Mouse (Mus musculus): ENCODE measurements around the gene Rala.
A peak's percentile ranks its signal among the peaks of the same experiment; 100 is the strongest.

The Rala gene

DNA sequence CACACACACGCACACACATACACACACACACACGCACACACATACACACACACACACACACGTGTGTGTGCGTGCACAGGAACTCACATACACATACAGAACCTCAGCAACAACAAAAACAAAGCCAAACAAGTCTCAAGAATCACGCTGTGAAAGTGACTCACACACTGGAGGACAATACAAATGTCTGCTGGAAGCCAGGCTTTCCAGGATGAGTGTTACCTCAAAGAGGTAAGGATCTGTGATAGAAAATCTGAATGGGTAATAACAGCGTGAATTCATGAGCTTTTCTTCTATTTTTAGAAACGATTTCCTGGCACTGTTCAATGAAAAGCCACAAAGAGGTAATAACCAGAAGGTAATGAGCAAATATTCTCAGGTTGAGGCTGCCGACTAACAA, 59.8 kb downstream of the Rala start:
- no peak for DNase-seq (ENCODE audit: low read depth, low spot score)

DNA sequence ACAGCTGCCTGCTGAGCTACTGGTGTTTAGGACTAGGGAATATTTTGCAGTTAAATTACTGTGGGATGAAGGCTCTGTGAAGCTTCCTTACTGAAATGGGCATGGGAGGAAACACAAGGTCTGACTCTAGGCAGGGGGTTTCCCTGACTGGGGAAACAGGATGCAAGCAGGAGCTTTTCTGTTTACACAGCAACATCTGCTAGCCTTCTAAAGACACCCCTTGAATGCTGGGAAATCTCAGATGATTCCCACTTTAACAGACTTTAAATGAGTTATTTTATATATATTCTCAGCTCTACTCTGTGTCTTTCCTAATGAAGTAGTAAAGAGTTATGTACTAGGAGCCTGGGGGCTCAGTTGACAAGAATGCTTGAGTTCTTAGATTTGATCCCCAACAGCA, 65.0 kb downstream of the Rala start:
- DNase-seq (ENCODE audit: low read depth, low spot score), result no peak

DNA sequence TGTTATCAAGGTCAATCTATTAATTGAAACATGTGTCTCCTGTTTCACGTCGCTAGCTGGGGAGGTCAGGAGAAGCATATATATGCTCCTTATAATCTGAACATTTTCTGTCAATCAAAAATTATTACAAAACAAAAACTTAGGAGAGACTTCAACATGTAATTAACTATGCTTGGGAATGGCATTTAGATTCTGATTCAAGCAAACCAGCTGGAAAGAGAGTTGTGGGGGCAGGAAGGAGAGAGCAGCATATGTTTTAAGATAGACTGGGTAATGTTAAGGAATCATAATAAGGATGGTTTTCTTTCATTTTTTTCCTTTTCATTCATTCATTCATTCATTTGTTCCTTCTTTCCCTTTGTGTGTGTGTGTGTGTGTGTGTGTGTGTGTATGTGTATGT, 77.3 kb downstream of the Rala start:
- DNase-seq (ENCODE audit: low read depth, low spot score), result no peak

DNA sequence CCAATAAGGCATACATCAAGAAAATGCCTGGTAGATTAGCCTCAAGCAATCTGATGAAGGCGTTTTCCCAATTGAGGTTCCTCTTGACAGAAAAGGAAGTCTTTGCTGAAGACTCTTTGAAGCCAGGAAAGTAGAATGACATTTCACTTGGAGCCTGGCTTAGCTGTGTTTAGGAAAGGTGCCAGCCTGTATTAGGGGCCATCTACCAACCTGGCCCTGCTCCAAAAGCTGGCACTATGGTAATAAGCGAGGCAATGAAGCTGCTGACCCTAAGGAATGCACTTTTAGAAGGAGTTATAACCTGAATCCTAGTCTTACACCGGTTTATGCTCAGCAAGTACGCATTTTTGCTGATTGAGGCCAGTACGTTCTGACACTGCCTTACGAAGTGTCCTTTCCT, 83.5 kb downstream of the Rala start:
- no peak for DNase-seq (ENCODE audit: low read depth, low spot score)

DNA sequence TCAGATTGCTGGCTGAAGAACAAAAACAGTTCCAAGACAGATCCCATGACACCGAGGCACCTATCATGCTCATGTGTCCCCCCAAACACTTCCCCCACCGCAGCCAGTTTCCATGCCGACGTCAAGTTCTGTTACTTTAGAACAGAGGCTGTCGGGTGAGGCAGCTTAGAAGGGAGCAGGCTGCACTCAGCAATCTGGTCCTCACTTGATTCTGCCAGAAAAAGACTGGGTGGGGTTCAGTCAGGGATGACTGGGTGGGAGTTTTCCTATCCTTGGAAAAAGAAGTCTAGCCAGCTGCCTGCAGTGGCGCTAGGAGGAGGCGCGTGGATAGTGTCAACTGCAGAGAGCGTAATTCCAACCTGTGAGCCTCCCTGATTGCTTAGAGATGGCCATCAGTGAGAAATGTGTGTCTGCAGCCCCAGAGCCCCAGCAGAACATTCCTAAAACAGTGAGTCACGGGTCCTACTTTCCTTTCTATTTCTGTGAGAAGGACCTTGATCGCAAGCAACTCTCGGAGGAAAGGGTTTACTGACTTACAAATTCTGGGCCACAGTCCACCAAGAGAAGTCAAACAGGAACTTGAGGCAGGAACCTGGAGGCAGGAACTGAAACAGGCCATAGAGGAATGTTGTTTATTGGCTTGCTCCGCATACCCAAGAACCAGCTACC, 84.5 kb downstream of the Rala start:
- DNase-seq (ENCODE audit: low read depth, low spot score), result peak; percentile 18

DNA sequence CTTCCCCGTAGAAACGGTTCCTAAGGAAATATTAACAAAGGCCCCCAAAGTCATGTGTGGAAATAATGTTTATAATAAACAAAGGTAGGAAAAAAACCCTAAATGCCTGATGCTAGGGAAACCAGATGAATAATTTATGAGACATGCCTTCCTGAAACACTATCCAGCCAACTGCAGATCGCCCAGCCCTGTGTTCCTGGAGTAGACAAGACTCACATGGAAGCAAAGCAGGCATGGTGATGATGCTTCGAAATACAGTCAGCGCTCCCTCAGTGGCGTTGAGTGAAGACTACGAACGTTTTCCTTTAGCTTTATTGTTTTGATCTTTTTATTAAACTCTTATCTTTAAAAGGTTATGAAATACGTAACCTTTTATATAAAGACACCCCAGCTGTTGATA, 87.0 kb downstream of the Rala start:
- no peak for DNase-seq (ENCODE audit: low read depth, low spot score)

DNA sequence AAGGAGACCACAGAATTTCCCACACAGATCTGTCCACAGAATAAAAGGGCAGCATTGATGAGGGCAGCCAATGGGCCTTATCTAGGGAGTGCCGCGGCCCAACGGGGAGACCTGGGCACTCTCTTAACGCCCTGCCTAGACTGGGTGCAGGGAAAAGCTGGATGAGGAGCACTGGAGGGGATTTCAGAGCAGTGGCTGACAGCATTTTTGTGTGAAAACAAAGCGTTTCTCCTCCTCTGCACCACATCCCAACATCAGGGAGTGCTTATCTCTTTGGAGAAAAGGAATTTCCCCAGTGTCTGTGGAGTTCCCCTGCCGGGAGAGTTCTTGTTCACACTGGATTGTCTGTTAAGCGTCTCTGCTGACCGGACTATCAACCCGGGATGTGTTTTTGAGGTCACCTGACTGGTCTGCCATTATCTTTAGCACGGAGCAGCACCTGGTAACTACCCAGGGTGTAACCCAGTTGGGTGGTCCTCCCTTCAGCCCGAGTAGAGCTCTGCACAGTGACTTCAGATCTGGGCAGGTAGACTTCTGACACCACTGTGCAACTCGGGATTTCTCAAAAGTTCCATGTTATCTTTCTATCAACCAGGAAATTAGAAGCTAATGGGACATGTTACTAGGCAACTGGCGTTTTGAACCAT, 88.4 kb downstream of the Rala start:
- DNase-seq (ENCODE audit: low read depth, low spot score), result no peak

DNA sequence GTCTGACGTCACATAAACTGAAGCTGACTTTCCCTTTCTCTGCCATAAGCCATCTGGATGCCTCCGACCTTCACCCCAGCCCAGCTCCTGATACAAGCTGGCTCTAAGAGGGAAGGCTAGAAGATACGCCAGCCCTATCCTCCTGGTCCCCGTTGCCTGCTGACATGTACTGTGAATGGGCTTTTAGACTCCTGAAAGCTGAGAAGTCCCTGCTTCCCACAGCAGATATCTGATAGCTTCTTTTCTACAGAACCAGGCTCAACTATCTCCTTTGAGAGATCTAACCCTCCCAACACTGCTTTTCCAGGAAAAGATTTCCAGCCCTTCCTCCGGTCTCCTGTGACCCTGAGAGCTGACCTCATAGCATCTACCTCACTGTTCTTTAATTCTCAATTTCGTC, 89.3 kb downstream of the Rala start:
- DNase-seq (ENCODE audit: low read depth, low spot score), result peak; percentile 39

DNA sequence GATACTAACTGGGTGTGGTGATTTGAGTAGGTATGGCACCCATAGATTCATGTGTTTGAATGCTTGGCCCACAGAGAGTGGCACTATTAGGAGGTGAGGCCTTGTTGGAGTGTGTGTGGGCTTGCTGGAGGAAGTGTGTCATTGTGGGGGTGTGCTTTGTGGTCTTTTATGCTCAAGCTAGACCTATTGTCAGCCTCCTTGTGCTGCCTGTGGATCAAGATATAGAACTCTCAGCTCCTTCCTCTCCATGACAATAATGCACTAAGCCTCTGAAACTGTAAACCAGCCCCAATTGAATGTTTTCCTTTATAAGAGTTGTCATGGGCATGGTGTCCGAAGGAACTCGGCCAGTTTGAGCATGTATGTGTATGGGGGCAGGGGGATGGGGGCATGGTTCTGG, 100.7 kb downstream of the Rala start:
- DNase-seq (ENCODE audit: low read depth, low spot score), result no peak

DNA sequence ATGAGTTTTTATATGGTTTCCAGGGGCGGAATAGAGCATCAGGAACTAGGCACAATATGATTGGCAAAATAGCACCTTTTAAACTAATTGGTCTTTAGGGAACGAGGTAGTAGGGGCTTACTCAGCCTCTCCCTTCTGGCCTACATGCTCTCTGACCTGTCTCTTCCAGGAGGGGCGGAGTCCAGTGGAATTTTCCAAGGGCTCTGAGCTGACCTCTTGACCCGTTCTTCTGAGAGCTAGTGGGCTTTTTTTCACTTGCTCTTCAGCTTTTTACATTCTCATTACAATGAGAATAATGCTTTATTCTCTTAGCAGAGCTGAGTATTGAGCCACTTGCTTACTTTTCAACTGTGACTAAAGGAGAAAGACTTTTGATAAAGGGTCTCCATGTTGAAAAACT, 101.3 kb downstream of the Rala start:
- DNase-seq (ENCODE audit: low read depth, low spot score), result no peak

DNA sequence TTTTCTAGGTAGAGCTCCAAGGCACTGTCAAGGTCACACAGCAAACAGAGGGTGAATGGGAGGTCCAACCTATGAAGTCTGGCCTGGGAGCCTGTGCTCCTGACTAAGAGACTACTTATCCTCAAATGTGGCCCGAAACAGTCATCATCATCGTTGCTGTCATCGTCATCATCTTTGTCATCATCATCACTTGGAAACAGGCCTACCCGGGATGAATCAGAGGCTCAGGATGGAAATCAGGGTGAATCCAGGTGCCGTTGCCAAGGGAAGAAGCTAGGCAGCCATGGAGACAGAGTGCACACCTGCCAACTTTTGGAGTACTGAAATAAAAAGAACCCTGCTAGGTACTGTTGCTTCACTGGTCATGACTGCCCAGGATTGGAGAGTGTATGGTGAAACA, 104.9 kb downstream of the Rala start:
- DNase-seq (ENCODE audit: low read depth, low spot score), result no peak

DNA sequence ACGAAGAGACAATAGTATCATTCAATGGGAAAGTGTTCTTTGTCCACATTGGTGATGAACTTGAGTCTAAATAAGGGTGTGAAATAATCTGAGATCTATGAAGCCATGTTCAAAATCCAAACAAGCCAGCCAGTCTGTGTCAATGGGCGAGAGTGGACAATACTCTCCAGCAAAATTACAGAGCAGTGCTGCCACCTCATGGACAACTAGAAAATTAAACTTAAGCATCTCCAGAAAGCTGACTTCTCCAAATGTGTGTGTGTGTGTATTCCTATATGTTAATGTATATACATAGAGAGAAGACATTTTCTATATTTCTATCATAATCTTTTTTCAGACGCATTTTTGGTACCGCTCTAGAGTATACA, 105.6 kb downstream of the Rala start:
- peak; percentile 26 for DNase-seq (ENCODE audit: low read depth, low spot score)

DNA sequence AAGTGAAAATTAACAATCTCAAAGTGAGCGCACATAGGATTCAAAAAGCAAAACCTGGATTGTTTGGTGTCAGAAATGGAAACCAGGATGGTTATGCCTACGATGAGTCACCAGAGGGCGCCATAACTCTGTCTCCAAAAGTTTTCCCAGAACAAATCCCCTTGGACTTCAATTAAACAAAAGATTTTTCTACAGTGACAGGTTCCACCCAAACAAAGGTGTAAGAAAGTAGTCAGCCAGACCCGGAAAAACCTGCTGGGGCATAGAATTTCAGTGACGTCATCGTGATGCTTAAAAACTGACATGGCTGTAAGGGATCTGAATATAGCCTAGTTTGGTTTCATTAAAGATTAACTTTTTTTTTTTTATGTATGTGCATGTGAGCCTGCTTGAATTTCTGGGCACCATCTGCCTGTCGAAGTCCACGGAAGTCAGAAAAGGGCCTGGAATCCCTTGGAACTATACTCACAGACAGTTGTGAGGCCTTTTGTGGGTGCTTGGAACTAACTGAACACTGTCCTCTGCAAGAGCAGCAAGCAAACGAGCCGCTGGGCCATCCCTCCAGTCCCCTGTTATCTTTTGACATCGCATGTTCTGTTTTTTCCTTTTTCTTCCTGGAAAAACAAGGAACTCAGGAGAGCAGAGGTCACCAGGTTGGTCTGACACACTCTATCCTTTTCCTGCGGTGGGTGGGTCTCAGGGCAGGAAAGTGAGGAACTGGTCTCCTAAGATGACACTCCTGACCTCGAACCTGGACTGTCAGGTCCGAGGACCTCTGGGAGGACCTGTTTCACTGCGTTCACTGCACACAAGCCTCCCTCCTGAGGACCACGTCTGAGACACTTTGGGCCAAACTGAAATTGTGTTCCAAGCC, 106.2 kb downstream of the Rala start:
- DNase-seq (ENCODE audit: low read depth, low spot score), result no peak

DNA sequence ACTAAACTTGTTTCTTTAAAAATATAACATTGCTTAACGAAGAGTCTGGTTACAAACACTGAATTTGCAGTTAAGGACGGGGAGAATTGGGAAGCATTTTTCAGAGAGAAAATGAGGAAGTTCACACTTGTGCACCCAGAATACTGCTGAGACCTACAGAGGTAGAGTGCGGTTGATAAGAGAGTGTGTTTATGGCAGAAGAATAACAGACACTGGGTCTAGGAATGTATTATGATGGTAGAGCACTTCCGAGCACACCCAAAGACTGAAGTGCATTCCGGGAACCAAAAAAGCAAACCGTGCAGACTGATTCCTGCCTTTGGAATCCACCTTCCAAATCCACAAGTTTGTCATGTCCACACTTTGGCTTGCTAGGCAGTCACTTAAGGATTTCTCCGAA, 107.2 kb downstream of the Rala start:
- no peak for DNase-seq (ENCODE audit: low read depth, low spot score)

DNA sequence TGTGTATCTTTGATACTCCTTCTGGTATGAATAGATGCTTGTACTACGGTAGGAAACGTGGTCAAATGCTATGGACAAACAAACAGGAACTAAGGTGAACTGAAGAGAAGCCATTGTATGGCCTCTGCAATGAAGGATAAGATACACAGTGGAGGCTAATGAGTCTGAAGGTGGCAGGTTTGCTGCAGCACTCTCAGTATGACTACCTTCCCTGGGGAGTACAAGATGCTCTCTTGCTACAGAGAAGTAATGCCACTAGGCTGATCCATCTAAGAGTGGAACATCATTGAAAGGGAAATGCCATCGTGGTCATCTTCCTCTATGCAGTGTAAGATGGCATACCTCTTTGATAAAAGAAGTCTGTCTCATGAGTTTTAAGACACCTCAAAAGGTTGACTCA, 111.1 kb downstream of the Rala start:
- no peak for DNase-seq (ENCODE audit: low read depth, low spot score)

Measured in skeletal muscle tissue, adult 2 months (tissue).